Mouse (Mus musculus) heart, embryonic 14.5 days (tissue): ENCODE data around the gene Olfr988. TPM values are rescaled to one million over a fixed set of nuclear protein-coding genes. Genes with fewer than 3 reads are reported as not detected.
"Not testable (repeated sequence)": the region's sequence is repeated elsewhere in the genome, so short reads cannot be mapped to it uniquely, and the experiment has no call there.

Experiments used
- ATAC-seq: fragments of 200-750 bp; cut with Nextera tagmentation; 2 replicates; pipeline ENCODE4 v1.8.0; 2017; ENCODE audit warnings: low read depth, moderate TSS enrichment; ENCODE audit not compliant: insufficient number of reproducible peaks, insufficient read depth, low FRiP score
- H3K27ac ChIP-seq, 2 experiments: fragments of 200-500 bp in 1 of 2; fragments of 300-500 bp in 1 of 2; sonication (generic) in 1 of 2; replicated peaks in 1 of 2; 2 replicates each; pipeline ENCODE4 v1.5.1; 2012 to 2014; ENCODE audit warnings: low read depth in 2 of 2, low read length in 2 of 2, control low read depth in 1 of 2, mild to moderate bottlenecking in 1 of 2, mixed read lengths in 1 of 2; ENCODE audit not compliant: control insufficient read depth in 1 of 2, insufficient read depth in 1 of 2
- H3K27me3 ChIP-seq: fragments of 300-500 bp; sonication (generic); 2 replicates; pipeline ENCODE4 v1.6.1; 2014; ENCODE audit warnings: mild to moderate bottlenecking, low read length, control low read depth; ENCODE audit not compliant: control insufficient read depth, insufficient read depth
- H3K36me3 ChIP-seq: fragments of 300-500 bp; sonication (generic); 2 replicates; pipeline ENCODE4 v1.6.1; 2014; ENCODE audit warnings: mild to moderate bottlenecking, control low read depth, low read length, mixed read lengths; ENCODE audit not compliant: control insufficient read depth, insufficient read depth
- H3K4me1 ChIP-seq, 2 experiments: fragments of 200-500 bp in 1 of 2; fragments of 300-500 bp in 1 of 2; sonication (generic) in 1 of 2; 2 replicates each; pipeline ENCODE4 v1.6.1; 2012 to 2014; ENCODE audit warnings: low read length in 2 of 2, control low read depth in 1 of 2, mixed read lengths in 1 of 2; ENCODE audit not compliant: control insufficient read depth in 2 of 2, insufficient read depth in 2 of 2
- H3K4me2 ChIP-seq: fragments of 300-500 bp; sonication (generic); 2 replicates; pipeline ENCODE4 v1.6.1; 2014; ENCODE audit warnings: mild to moderate bottlenecking, low read length
- H3K4me3 ChIP-seq, 2 experiments: fragments of 200-500 bp in 1 of 2; fragments of 300-500 bp in 1 of 2; sonication (generic) in 1 of 2; 2 replicates each; pipeline ENCODE4 v1.5.1; 2012 to 2014; ENCODE audit warnings: low read length in 2 of 2, mild to moderate bottlenecking in 2 of 2, control low read depth in 1 of 2, low read depth in 1 of 2, moderate library complexity in 1 of 2; ENCODE audit not compliant: control insufficient read depth in 1 of 2, insufficient read depth in 1 of 2
- H3K9ac ChIP-seq: fragments of 300-500 bp; sonication (generic); 2 replicates; pipeline ENCODE4 v1.6.1; 2014; ENCODE audit warnings: mild to moderate bottlenecking, low read length
- H3K9me3 ChIP-seq: fragments of 300-500 bp; sonication (generic); 2 replicates; pipeline ENCODE4 v1.6.1; 2016; ENCODE audit warnings: low read length, control low read depth; ENCODE audit not compliant: control insufficient read depth
- WGBS: fragments of 180-500 bp; shearing (Covaris S2); extraction: QIAGEN DNeasy Blood & Tissue Kit; methylation state at CpG from one replicate; pipeline ENCODE4 v1.1.7; 2014; 5-methylcytosine and 5-hydroxymethylcytosine counted together
- polyA plus RNA-seq: library from polyadenylated mRNA; unstranded; fragments of >200 nt; fragmentation: Nextera tagmentation; extraction: Ambion mirVana; gene quantifications from 2 replicates; pipeline ENCODE4 v1.2.1, GENCODE M21; 2014

The Olfr988 gene
- polyA plus RNA-seq, result not detected in 2 replicates

DNA sequence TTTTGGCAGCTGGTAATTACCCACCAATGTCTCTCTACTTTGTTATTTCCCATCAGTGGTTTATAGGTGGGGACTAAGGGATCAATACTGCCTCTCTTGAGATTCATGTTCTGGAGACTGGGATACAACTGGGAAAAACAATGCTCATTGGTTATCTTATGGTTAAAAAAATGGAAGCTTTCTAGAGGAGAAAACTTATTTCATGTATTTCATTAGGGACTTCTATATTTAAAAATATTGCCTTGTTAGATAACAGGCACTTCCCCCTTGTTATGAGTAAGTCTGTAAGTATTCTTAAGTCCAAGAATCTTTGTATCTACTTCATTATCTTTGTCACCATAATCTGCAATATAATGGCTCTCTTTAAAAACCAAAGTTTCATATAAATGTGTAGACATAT, at the start of gene Olfr988:
Gene Olfr988 (minus strand): TSS at position 101 of the 400 bp plus-strand sequence.
- H3K9ac ChIP-seq, H3K27ac ChIP-seq, H3K36me3 ChIP-seq, H3K4me1 ChIP-seq, ATAC-seq, H3K4me2 ChIP-seq, H3K27me3 ChIP-seq, H3K4me3 ChIP-seq, H3K9me3 ChIP-seq: not testable (repeated sequence)

DNA sequence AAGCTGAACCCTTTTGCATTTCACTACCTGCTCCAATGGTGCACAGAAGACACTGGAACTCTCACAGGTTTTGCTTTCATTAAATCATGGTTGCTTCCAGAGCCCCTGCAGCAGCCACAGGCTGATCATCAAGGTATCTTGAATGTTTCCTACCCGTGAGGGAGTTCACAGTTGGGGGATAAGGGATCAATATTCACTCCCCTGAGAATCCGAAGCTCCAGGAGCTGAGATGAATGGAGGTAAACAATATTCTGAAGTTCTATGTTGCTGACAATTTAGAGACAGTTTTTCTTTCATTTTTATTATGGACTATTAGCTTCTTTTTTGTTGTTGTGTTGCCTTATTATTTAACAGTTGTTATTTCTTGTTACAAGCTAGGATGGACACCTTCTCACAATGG, 46.3 kb upstream of the Olfr988 start, which contains the start of gene Olfr992:
Gene Olfr992 (minus strand): TSS at position 101 of the 400 bp plus-strand sequence.
- Histone ChIP-seq H3K27me3 (no peaks in the 10 kb centered on the region), H3K4me1 (no peaks in the 10 kb centered on the region), H3K36me3 (no peaks in the 10 kb centered on the region), H3K4me2 (no peak within 1 kb of the TSS), H3K9me3 (no peaks in the 10 kb centered on the region), H3K27ac (no peak within 1 kb of the TSS), H3K4me3 (no peak within 1 kb of the TSS), H3K9ac (no peak within 1 kb of the TSS)
- 53% methylated on average over 2 of the region's 2 CpGs for WGBS
- no peak for ATAC-seq

DNA sequence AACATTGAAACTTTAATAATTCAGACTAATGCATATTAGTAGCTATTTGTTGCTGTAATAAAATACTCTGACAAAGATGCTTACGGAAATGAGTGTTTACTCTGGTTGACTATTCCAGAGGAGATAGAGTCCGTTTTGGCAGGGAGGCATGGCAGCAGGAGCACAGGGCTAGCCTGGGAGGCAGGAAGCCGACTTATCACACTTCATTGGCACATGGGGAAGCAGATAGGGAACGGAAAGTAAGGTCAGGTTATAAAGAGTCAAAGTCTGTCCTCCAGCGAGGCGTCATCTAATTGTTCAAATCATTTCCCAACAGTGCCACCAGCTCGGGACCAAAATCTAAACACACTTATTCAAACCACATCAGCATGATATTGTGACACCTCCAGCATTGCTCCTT, 23.1 kb downstream of the Olfr988 start:
- H3K27ac ChIP-seq, result no peak overlapping the region
- H3K9ac ChIP-seq, result no peak overlapping the region
- H3K4me1 ChIP-seq, result no peaks in the 10 kb centered on the region
- whole genome bisulfite sequencing, result 37% methylated on average over 7 of the region's 7 CpGs
- H3K9me3 ChIP-seq, result no peaks in the 10 kb centered on the region
- ATAC-seq, result no peak
- H3K4me3 ChIP-seq, result no peak overlapping the region
- no peaks in the 10 kb centered on the region for H3K36me3 ChIP-seq
- H3K4me2 ChIP-seq, result no peak overlapping the region
- no peaks in the 10 kb centered on the region for H3K27me3 ChIP-seq

- H3K9me3 ChIP-seq, ATAC-seq, H3K9ac ChIP-seq, H3K4me1 ChIP-seq, H3K36me3 ChIP-seq, H3K4me3 ChIP-seq, H3K27me3 ChIP-seq, H3K27ac ChIP-seq, H3K4me2 ChIP-seq: not testable (repeated sequence)
Measured at GRCm38 (mm10) chr2:85339215-85339614, 23.8 kb downstream of the Olfr988 start, which contains the start of gene Olfr987. Gene Olfr987, minus strand, starts transcription at chr2:85339315.

- ATAC-seq, result no peak
Measured at GRCm38 (mm10) chr2:85319106-85319505, 43.9 kb downstream of the Olfr988 start.

More at GRCm38 (mm10) chr2:85319106-85319505, 43.9 kb downstream of the Olfr988 start:
- Histone ChIP-seq H3K27ac (no peak overlapping the region), H3K27me3 (no peaks in the 10 kb centered on the region), H3K4me3 (no peak overlapping the region), H3K9me3 (no peaks in the 10 kb centered on the region), H3K36me3 (no peaks in the 10 kb centered on the region), H3K4me1 (no peaks in the 10 kb centered on the region), H3K4me2 (no peak overlapping the region), H3K9ac (no peak overlapping the region)
- 80% methylated on average over 1 of the region's 1 CpGs for WGBS

Other genes starting within 250 kb of the Olfr988 start
- gene Aplnr, start 227.0 kb downstream of the Olfr988 start, polyA plus RNA-seq, result 26.2 and 26.8 TPM in 2 replicates
- 0.20 and 0.53 TPM in 2 replicates for gene Lrrc55, start 166.0 kb downstream of the Olfr988 start, polyA plus RNA-seq
- not detected in 2 replicates for gene Olfr987, start 23.9 kb downstream of the Olfr988 start, polyA plus RNA-seq
- gene Olfr992, start 46.2 kb upstream of the Olfr988 start, polyA plus RNA-seq, result not detected in 2 replicates
- not detected in 2 replicates for gene Olfr993, start 51.6 kb upstream of the Olfr988 start, polyA plus RNA-seq
- gene Olfr994, start 73.2 kb upstream of the Olfr988 start, polyA plus RNA-seq, result not detected in 2 replicates
- gene Olfr995, start 80.4 kb upstream of the Olfr988 start, polyA plus RNA-seq, result not detected in 2 replicates
- gene 4833423E24Rik, start 155.8 kb upstream of the Olfr988 start, polyA plus RNA-seq, result not detected in 2 replicates
- not detected in 2 replicates for gene Olfr996, start 216.0 kb upstream of the Olfr988 start, polyA plus RNA-seq
- gene Olfr998, start 225.7 kb upstream of the Olfr988 start, polyA plus RNA-seq, result not detected in 2 replicates
- gene Olfr1000, start 248.7 kb upstream of the Olfr988 start, polyA plus RNA-seq, result not detected in 2 replicates